Mouse (Mus musculus): ENCODE results near the gene Mast4. TPM values are rescaled to one million over a fixed set of nuclear protein-coding genes. Genes with fewer than 3 reads are reported as not detected.

Gene Mast4
- polyA plus RNA-seq, 1 experiment from 2014 or later: 21.5 TPM

GRCm38 (mm10) chr13:103144343-103144742, 190.0 kb downstream of the Mast4 start:
- DNase-seq (ENCODE audit: low spot score): no peak
- Histone ChIP-seq H3K27me3 (ENCODE audit: low read depth, poor library complexity, severe bottlenecking) (no peaks in the 10 kb centered on the region), H3K9me3 (replicated peaks) (no peaks in the 10 kb centered on the region), H3K36me3 (no peaks in the 10 kb centered on the region), H3K4me1 (no peaks in the 10 kb centered on the region), H3K4me3 (no peak overlapping the region), H3K27ac (no peak overlapping the region)
- 88% methylated on average over 5 of the region's 5 CpGs for WGBS

GRCm38 (mm10) chr13:103141304-103141703, 193.0 kb downstream of the Mast4 start:
- Histone ChIP-seq H3K4me1 (no peaks in the 10 kb centered on the region), H3K27ac (no peak overlapping the region), H3K27me3 (ENCODE audit: low read depth, poor library complexity, severe bottlenecking) (no peaks in the 10 kb centered on the region), H3K4me3 (no peak overlapping the region), H3K9me3 (replicated peaks) (no peaks in the 10 kb centered on the region), H3K36me3 (no peaks in the 10 kb centered on the region)
- WGBS: 89% methylated on average over 5 of the region's 5 CpGs
- no peak for DNase-seq (ENCODE audit: low spot score)

DNA sequence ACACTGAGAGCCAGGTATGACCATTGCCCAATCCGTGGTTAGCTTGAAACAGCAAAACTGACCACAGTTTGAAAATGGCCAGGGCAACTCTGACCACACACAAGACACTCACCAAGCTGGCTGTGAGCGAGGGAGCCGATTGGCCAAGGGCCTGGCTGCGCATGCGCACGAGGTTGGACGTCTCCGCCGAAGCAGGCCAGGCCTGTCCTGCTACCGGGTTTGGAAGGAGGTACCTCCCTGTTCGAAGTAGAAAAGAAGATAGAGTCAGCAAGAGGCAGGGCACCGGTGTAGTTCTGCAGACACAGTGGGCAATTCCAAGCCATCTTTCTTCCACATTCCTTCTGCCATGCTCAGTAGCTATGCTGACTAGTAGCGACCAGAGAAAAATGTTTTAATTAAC, 194.2 kb downstream of the Mast4 start:
- H3K4me3 ChIP-seq: no peak overlapping the region
- no peaks in the 10 kb centered on the region for H3K9me3 ChIP-seq (replicated peaks)
- DNase-seq (ENCODE audit: low spot score): no peak
- WGBS: 92% methylated on average over 13 of the region's 13 CpGs
- H3K4me1 ChIP-seq: no peaks in the 10 kb centered on the region
- no peak overlapping the region for H3K27ac ChIP-seq
- H3K27me3 ChIP-seq (ENCODE audit: low read depth, poor library complexity, severe bottlenecking): no peaks in the 10 kb centered on the region
- H3K36me3 ChIP-seq: no peaks in the 10 kb centered on the region

GRCm38 (mm10) chr13:103138298-103138697, 196.0 kb downstream of the Mast4 start:
- no peaks in the 10 kb centered on the region for H3K9me3 ChIP-seq (replicated peaks)
- no peaks in the 10 kb centered on the region for H3K36me3 ChIP-seq
- H3K27ac ChIP-seq: no peak overlapping the region
- H3K4me3 ChIP-seq: no peak overlapping the region
- DNase-seq (ENCODE audit: low spot score): no peak
- H3K27me3 ChIP-seq (ENCODE audit: low read depth, poor library complexity, severe bottlenecking): no peaks in the 10 kb centered on the region
- no peaks in the 10 kb centered on the region for H3K4me1 ChIP-seq

DNA sequence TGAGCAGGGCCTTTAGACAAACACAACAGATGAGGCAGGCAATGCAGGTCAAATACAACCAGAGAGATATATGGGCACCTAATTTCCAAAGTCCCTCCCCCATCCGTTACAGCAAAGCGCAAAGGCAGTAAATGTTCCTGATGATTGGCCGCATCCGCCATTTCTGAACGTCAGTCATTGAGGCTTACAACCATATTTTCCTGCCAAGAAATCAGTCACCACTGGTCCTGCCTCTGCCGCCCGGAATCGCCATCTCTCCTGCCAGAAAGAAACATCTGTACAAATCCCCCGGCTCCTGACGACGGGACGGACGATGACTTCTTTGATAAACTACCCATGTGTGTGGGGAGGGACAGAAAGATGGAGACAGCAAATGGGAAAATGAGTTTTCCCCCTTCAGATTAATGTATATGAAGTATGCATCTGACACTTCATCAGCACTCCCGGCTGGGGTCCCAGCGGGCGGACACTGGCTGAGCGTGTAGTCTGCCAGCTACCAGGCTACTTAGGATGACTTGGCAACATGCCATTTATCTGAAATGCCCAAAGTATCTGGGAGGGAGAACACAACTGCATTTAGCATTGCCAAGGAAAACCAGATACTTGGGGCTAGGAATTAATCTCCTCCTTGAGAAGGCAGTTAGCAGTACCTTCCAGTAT, 198.9 kb downstream of the Mast4 start:
- Histone ChIP-seq H3K4me1 (no peaks in the 10 kb centered on the region), H3K9me3 (replicated peaks) (no peaks in the 10 kb centered on the region), H3K4me3 (no peak overlapping the region), H3K27me3 (ENCODE audit: low read depth, poor library complexity, severe bottlenecking) (no peaks in the 10 kb centered on the region), H3K27ac (no peak overlapping the region), H3K36me3 (no peaks in the 10 kb centered on the region)
- WGBS: 93% methylated on average over 17 of the region's 17 CpGs
- no peak for DNase-seq (ENCODE audit: low spot score)

DNA sequence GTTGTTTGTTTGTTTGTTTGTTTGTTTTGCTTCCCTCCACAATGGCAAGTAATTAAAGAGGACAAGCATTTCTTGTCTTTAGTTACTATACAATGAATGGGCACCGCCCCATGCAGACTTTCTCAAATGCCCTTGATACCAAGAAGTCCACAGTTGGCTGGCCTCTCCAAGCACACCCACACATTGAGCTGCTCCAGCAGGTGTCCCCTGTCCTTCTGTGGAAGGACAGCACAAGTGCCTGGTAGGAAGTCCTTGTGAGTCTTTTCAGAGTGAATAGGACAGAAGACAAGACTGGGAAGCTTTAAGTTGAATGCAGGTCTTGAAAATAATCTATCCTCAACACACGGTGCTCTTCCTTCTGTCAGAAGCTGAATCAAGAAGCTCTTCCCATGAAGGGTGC, 202.5 kb downstream of the Mast4 start:
- WGBS: 93% methylated on average over 2 of the region's 2 CpGs
- H3K4me1 ChIP-seq: peaks cover 14% of the 10 kb centered on the region

GRCm38 (mm10) chr13:103129130-103129797, 205.0 kb downstream of the Mast4 start:
- no peaks in the 10 kb centered on the region for H3K27me3 ChIP-seq (ENCODE audit: low read depth, poor library complexity, severe bottlenecking)
- H3K9me3 ChIP-seq (replicated peaks): no peaks in the 10 kb centered on the region
- no peak overlapping the region for H3K27ac ChIP-seq
- no peak overlapping the region for H3K4me3 ChIP-seq
- H3K4me1 ChIP-seq: peaks cover 33% of the 10 kb centered on the region
- DNase-seq (ENCODE audit: low spot score): no peak
- WGBS: 86% methylated on average over 6 of the region's 6 CpGs
- H3K36me3 ChIP-seq: no peaks in the 10 kb centered on the region

More for the DNA sequence above, 202.5 kb downstream of the Mast4 start:
- Histone ChIP-seq H3K9me3 (replicated peaks) (no peaks in the 10 kb centered on the region), H3K4me3 (no peak overlapping the region), H3K36me3 (no peaks in the 10 kb centered on the region), H3K27me3 (ENCODE audit: low read depth, poor library complexity, severe bottlenecking) (no peaks in the 10 kb centered on the region), H3K27ac (no peak overlapping the region)
- no peak for DNase-seq (ENCODE audit: low spot score)

DNA sequence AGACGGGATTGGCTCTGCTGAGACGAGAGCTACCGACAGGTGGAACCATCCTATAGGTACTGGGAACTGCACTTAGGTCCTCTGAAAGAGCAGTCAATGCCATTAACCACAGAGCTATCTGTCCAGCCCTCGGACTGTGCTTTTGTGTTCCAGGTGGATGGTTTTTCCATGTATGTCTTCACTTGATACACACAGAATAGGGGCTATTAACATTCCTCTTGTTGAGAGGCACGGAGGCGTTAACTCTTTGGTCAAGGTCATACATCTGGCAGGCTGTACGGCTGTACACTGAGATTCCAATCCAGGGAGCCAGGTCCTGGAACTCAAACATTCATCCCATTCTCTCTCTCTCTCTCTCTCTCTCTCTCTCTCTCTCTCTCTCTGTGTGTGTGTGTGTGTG, 205.6 kb downstream of the Mast4 start:
- H3K27me3 ChIP-seq (ENCODE audit: low read depth, poor library complexity, severe bottlenecking): no peaks in the 10 kb centered on the region
- no peaks in the 10 kb centered on the region for H3K36me3 ChIP-seq
- no peaks in the 10 kb centered on the region for H3K9me3 ChIP-seq (replicated peaks)
- DNase-seq (ENCODE audit: low spot score): no peak
- no peak overlapping the region for H3K4me3 ChIP-seq
- no peak overlapping the region for H3K27ac ChIP-seq
- WGBS: 88% methylated on average over 7 of the region's 7 CpGs
- H3K4me1 ChIP-seq: peaks cover 33% of the 10 kb centered on the region

DNA sequence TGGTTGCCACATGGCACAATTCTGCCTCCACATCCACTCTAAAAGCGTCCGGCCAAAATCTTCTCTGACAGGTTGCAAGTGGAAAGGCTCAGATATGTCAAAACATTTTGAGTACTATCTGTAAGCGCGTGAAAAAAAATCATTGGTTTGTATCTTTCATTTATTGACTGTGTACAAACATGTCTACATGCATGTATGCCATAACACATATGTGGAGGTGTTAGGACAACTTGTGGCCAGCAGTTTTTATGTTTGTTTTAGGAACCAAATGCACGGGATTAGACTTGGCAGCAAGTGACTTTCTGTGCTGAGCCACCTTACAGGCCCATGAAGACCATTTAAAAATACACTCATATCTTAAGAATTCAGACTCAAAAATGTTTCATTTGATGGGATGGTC, 206.7 kb downstream of the Mast4 start:
- Histone ChIP-seq H3K36me3 (no peaks in the 10 kb centered on the region), H3K27me3 (ENCODE audit: low read depth, poor library complexity, severe bottlenecking) (no peaks in the 10 kb centered on the region), H3K27ac (no peak overlapping the region), H3K9me3 (replicated peaks) (no peaks in the 10 kb centered on the region), H3K4me1 (peaks cover 33% of the 10 kb centered on the region), H3K4me3 (no peak overlapping the region)
- no peak for DNase-seq (ENCODE audit: low spot score)
- WGBS: 92% methylated on average over 5 of the region's 5 CpGs

GRCm38 (mm10) chr13:103123716-103124115, 210.6 kb downstream of the Mast4 start:
- H3K27me3 ChIP-seq (ENCODE audit: low read depth, poor library complexity, severe bottlenecking): no peaks in the 10 kb centered on the region
- DNase-seq (ENCODE audit: low spot score): no peak
- WGBS: 89% methylated on average over 9 of the region's 9 CpGs

GRCm38 (mm10) chr13:103121796-103122792, 212.2 kb downstream of the Mast4 start:
- Histone ChIP-seq H3K9me3 (replicated peaks) (no peaks in the 10 kb centered on the region), H3K27ac (no peak overlapping the region), H3K36me3 (no peaks in the 10 kb centered on the region), H3K4me3 (no peak overlapping the region), H3K4me1 (peaks cover 38% of the 10 kb centered on the region), H3K27me3 (ENCODE audit: low read depth, poor library complexity, severe bottlenecking) (no peaks in the 10 kb centered on the region)
- no peak for DNase-seq (ENCODE audit: low spot score)
- WGBS: 32% methylated on average over 22 of the region's 22 CpGs

More at GRCm38 (mm10) chr13:103123716-103124115, 210.6 kb downstream of the Mast4 start:
- peaks cover 38% of the 10 kb centered on the region for H3K4me1 ChIP-seq
- H3K36me3 ChIP-seq: no peaks in the 10 kb centered on the region
- H3K9me3 ChIP-seq (replicated peaks): no peaks in the 10 kb centered on the region
- H3K4me3 ChIP-seq: no peak overlapping the region
- no peak overlapping the region for H3K27ac ChIP-seq

DNA sequence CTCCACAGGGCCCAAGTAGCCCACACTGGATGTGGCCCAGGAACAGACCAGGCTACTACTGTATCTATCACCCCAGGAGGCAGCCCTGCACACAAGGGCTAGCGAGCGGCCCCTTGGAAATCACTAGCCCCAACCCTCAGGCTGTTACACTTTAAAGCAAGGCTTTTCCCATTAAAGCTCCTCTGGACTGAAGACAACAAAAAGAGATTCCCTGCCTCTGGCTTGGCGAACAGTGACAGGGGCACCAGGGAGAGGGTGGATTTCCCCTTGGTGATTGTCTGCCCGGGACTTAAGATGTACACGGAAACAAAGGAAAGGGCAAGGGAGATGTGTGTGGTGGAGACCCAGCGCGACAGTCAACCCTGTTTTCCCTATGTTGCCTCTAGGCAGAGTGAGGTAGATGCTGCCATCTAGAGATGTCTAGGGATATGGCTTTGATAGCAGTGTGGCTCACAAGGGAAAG, 213.6 kb downstream of the Mast4 start:
- no peaks in the 10 kb centered on the region for H3K36me3 ChIP-seq
- H3K4me3 ChIP-seq: peak overlapping the region; percentile 31; the same call in 1 of the 2 replicates
- no peaks in the 10 kb centered on the region for H3K9me3 ChIP-seq (replicated peaks)
- peaks cover 24% of the 10 kb centered on the region for H3K4me1 ChIP-seq
- H3K27me3 ChIP-seq (ENCODE audit: low read depth, poor library complexity, severe bottlenecking): no peaks in the 10 kb centered on the region
- H3K27ac ChIP-seq: peak overlapping the region; percentile 78
- peak; percentile 54 for DNase-seq (ENCODE audit: low spot score)
- 18% methylated on average over 7 of the region's 7 CpGs for WGBS

DNA sequence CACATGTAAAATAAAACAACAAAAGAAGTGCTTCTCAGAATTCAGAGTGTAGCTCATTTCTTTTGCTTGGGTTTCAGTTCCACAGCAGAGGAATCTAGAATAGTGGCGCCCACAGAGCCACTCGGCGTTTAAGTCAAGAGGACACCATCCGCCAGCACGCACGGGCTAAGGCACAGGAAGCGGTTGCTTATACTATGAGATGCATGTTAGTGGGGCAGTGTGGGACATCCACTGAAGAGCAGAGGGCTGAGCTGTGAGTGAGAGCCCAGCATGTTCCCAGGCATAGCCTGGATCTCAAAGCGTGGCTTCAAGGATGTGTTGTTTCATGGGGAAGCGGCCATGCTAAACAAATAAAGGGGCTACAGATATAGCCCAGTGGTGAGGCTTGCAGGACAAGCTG, 214.6 kb downstream of the Mast4 start:
- WGBS: 93% methylated on average over 9 of the region's 9 CpGs
- H3K27ac ChIP-seq: no peak overlapping the region
- H3K27me3 ChIP-seq (ENCODE audit: low read depth, poor library complexity, severe bottlenecking): no peaks in the 10 kb centered on the region
- no peaks in the 10 kb centered on the region for H3K9me3 ChIP-seq (replicated peaks)
- DNase-seq (ENCODE audit: low spot score): no peak
- H3K4me3 ChIP-seq: no peak overlapping the region
- H3K4me1 ChIP-seq: peaks cover 16% of the 10 kb centered on the region
- H3K36me3 ChIP-seq: no peaks in the 10 kb centered on the region

Measured in limb, embryonic 10.5 days (tissue).